15 mouse cellular contexts compared by ENCODE assay signal in the genomic region with DNA sequence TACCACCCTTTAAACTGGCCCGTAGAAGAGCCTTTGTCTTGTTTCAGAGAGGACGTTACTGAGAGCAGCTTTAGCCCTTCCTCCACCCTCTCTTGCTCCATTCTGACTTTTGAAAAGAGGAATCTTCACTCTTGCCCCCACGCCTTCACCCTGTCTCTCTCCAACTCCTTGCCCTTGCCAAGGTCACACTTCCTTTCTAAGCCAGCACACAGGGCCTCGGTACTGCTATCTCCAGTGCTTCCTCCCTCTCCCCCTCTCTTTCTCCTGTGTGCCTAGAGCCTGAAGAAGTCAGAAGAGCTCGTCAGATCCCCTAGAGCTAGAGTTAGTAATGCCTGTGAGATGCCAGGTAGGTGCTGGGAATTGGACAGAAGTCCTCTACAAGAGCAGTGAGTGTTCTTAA. TPM values are rescaled to one million over a fixed set of nuclear protein-coding genes. Genes with fewer than 3 reads are reported as not detected.
A peak's percentile ranks its signal among the peaks of the same experiment; 100 is the strongest.
DNase-seq lines count a peak whose midpoint lies in the region; ATAC-seq and TF ChIP-seq lines count a peak whose summit lies in the region.
"Had no signal": no experiment of that assay in that cellular context is flagged by ENCODE, and none has a peak within 500 bp of the region (broad histone marks: within the 10 kb centered on the region; RNA-seq: fewer than 3 reads in every experiment).

No protein-coding gene starts in this region.

- TF ChIP-seq CTCF in spleen, adult 2 months (IDR thresholded peaks at IDR 0.05; ENCODE audit: extremely low read depth, insufficient read depth, insufficient read length, insufficient replicate concordance) = no peak
- no peak for TF ChIP-seq CTCF in small intestine, adult 2 months (IDR thresholded peaks at IDR 0.05; ENCODE audit: extremely low read depth, insufficient read length, insufficient replicate concordance, low read depth, low read length)

- H3K9me3 ChIP-seq in hindbrain, embryonic 12.5 days (replicated peaks) = no peaks in the 10 kb centered on the region
- H3K9me3 ChIP-seq in hindbrain, embryonic 11.5 days (ENCODE audit: control insufficient read depth, low read length) = no peaks in the 10 kb centered on the region
- H3K9me3 ChIP-seq: forebrain, embryonic 12.5 days; G1E; intestine, embryonic 15.5 days had no signal

- 0 out of 2 replicates have a peak overlapping the region, but pooled peaks have one; percentile 4 for H3K4me3 ChIP-seq in hindbrain, embryonic 12.5 days
- H3K4me3 ChIP-seq in hindbrain, embryonic 11.5 days (ENCODE audit: low read depth, low read length) = no peak overlapping the region
- no peak overlapping the region for H3K4me3 ChIP-seq in spleen, adult 2 months (ENCODE audit: extremely low read depth, insufficient read depth, insufficient read length)
- H3K4me3 ChIP-seq in small intestine, adult 2 months (ENCODE audit: low read depth, low read length) = no peak overlapping the region

- H3K27ac ChIP-seq in hindbrain, embryonic 12.5 days = no peak overlapping the region
- H3K27ac ChIP-seq in hindbrain, embryonic 11.5 days (ENCODE audit: low read depth, low read length) = no peak overlapping the region
- H3K27ac ChIP-seq in spleen, adult 2 months (ENCODE audit: insufficient read depth, low read length) = 0 out of 2 replicates have a peak overlapping the region, but pooled peaks have one; percentile 10
- H3K27ac ChIP-seq in small intestine, adult 2 months (ENCODE audit: insufficient read depth, low read depth, low read length) = 0 out of 2 replicates have a peak overlapping the region, but pooled peaks have one; percentile 4
- H3K27ac ChIP-seq: forebrain, embryonic 12.5 days had no signal

- no peak for TF ChIP-seq POLR2A in spleen, adult 2 months (IDR thresholded peaks at IDR 0.05; ENCODE audit: low read depth, low read length)
- no peak for TF ChIP-seq POLR2A in small intestine, adult 2 months (IDR thresholded peaks at IDR 0.05; ENCODE audit: low read depth, low read length)

- no peak for DNase-seq in hindbrain, embryonic 11.5 days (ENCODE audit: low spot score)
- DNase-seq in spleen, adult 2 months (ENCODE audit: low read depth in 1 of 2, low spot score in 2 of 2) = no peak
- DNase-seq in spleen, postnatal 14 days (ENCODE audit: low spot score in 2 of 2) = no peak
- peak; percentile 18 for DNase-seq in induced T-regulatory cell, adult 2 months (ENCODE audit: low read depth)
- no peak for DNase-seq in cerebellum, adult 18-20 months
- DNase-seq: adrenal gland, adult 2 months; cerebellum, postnatal 14 days; lung, embryonic 14.5 days; right cerebral cortex, postnatal 25 days had no signal

- WGBS in hindbrain, embryonic 12.5 days = 79% methylated on average over 5 of the region's 5 CpGs
- 80% methylated on average over 5 of the region's 5 CpGs for WGBS in hindbrain, embryonic 11.5 days
- WGBS in spleen, adult 2 months = 56% methylated on average over 5 of the region's 5 CpGs
- WGBS in small intestine, adult 2 months = 77% methylated on average over 5 of the region's 5 CpGs

- H3K9ac ChIP-seq in hindbrain, embryonic 12.5 days = no peak overlapping the region
- H3K9ac ChIP-seq in hindbrain, embryonic 11.5 days (ENCODE audit: low read depth, low read length) = no peak overlapping the region
- H3K9ac ChIP-seq: lung, embryonic 14.5 days had no signal

- H3K27me3 ChIP-seq in hindbrain, embryonic 12.5 days = peaks cover 5% of the 10 kb centered on the region; the same call in 1 of the 2 replicates
- H3K27me3 ChIP-seq in hindbrain, embryonic 11.5 days (ENCODE audit: control insufficient read depth, insufficient read depth, low read length) = no peaks in the 10 kb centered on the region
- no peaks in the 10 kb centered on the region for H3K27me3 ChIP-seq in spleen, adult 2 months (ENCODE audit: control insufficient read depth, insufficient read depth, low read length)
- H3K27me3 ChIP-seq in small intestine, adult 2 months (ENCODE audit: control insufficient read depth, insufficient read depth, low read length) = no peaks in the 10 kb centered on the region
- H3K27me3 ChIP-seq: intestine, embryonic 15.5 days had no signal

- no peak for ATAC-seq in hindbrain, embryonic 12.5 days (ENCODE audit: low FRiP score)
- no peak for ATAC-seq in hindbrain, embryonic 11.5 days (ENCODE audit: low FRiP score)
- ATAC-seq in CD4-positive, CD25-positive, alpha-beta regulatory T cell, adult 4 months = no peak
- ATAC-seq: intestine, embryonic 15.5 days had no signal

- no peak overlapping the region for H3K4me2 ChIP-seq in hindbrain, embryonic 12.5 days (replicated peaks)
- no peak overlapping the region for H3K4me2 ChIP-seq in hindbrain, embryonic 11.5 days (replicated peaks; ENCODE audit: low read depth, low read length)

- peaks cover 20% of the 10 kb centered on the region for H3K4me1 ChIP-seq in hindbrain, embryonic 12.5 days
- peaks cover 7% of the 10 kb centered on the region; the same call in 1 of the 2 replicates for H3K4me1 ChIP-seq in hindbrain, embryonic 11.5 days (replicated peaks; ENCODE audit: control insufficient read depth, insufficient read depth, low read length)
- H3K4me1 ChIP-seq in spleen, adult 2 months (ENCODE audit: control insufficient read depth, insufficient read depth, insufficient read length) = peaks cover 6% of the 10 kb centered on the region; the same call in 1 of the 2 replicates
- H3K4me1 ChIP-seq in small intestine, adult 2 months (ENCODE audit: control insufficient read depth, insufficient read depth, insufficient read length, low read length) = peaks cover 11% of the 10 kb centered on the region

- 0 out of 2 replicates have a peak, but pooled peaks cover 6% of the 10 kb centered on the region for H3K36me3 ChIP-seq in hindbrain, embryonic 12.5 days
- H3K36me3 ChIP-seq in hindbrain, embryonic 11.5 days (ENCODE audit: control insufficient read depth, insufficient read depth, low read length) = no peaks in the 10 kb centered on the region
- peaks cover 1% of the 10 kb centered on the region; the same call in 1 of the 2 replicates for H3K36me3 ChIP-seq in spleen, adult 2 months (ENCODE audit: control insufficient read depth, insufficient read depth, low read length)
- peaks cover 10% of the 10 kb centered on the region for H3K36me3 ChIP-seq in small intestine, adult 2 months (ENCODE audit: control insufficient read depth, insufficient read depth, low read length)

RNA-seq across cellular contexts. Expression of a gene that starts 1.2 kb away (rescaled TPM):
- polyA plus RNA-seq in hindbrain, embryonic 12.5 days (2016; fragmentation: Nextera tagmentation; extraction: Ambion mirVana) = 558 and 595 TPM in 2 replicates
- 499 and 514 TPM in 2 replicates for polyA plus RNA-seq in hindbrain, embryonic 11.5 days (2014; fragmentation: Nextera tagmentation; extraction: Ambion mirVana)
- 481 and 571 TPM in 2 replicates for polyA plus RNA-seq in spleen, adult 2 months (2012; rRNA removed)
- polyA plus RNA-seq in small intestine, adult 2 months (2012; rRNA removed) = 549 and 948 TPM in 2 replicates
- 100 to 1,000 TPM; 213 to 271 TPM for polyA plus RNA-seq in CD4-positive, CD25-positive, alpha-beta regulatory T cell, adult 4 months (2017; shearing (Covaris generic))

RNA-seq across cellular contexts. Expression of a gene that starts 7.2 kb away (rescaled TPM):
- 35.6 and 41.2 TPM in 2 replicates for polyA plus RNA-seq in hindbrain, embryonic 12.5 days (2016; fragmentation: Nextera tagmentation; extraction: Ambion mirVana)
- 31.1 and 33.1 TPM in 2 replicates for polyA plus RNA-seq in hindbrain, embryonic 11.5 days (2014; fragmentation: Nextera tagmentation; extraction: Ambion mirVana)
- polyA plus RNA-seq in spleen, adult 2 months (2012; rRNA removed) = 41.5 and 44.8 TPM in 2 replicates
- 61.6 and 187 TPM in 2 replicates for polyA plus RNA-seq in small intestine, adult 2 months (2012; rRNA removed)
- 10 to 100 TPM; 20.2 to 37.8 TPM for polyA plus RNA-seq in CD4-positive, CD25-positive, alpha-beta regulatory T cell, adult 4 months (2017; shearing (Covaris generic))

RNA-seq across cellular contexts. Expression of a gene that starts 20.0 kb away (rescaled TPM):
- 55.2 and 56.7 TPM in 2 replicates for polyA plus RNA-seq in hindbrain, embryonic 12.5 days (2016; fragmentation: Nextera tagmentation; extraction: Ambion mirVana)
- 46.5 and 61.7 TPM in 2 replicates for polyA plus RNA-seq in hindbrain, embryonic 11.5 days (2014; fragmentation: Nextera tagmentation; extraction: Ambion mirVana)
- 12.4 and 16.0 TPM in 2 replicates for polyA plus RNA-seq in spleen, adult 2 months (2012; rRNA removed)
- 10.8 and 12.7 TPM in 2 replicates for polyA plus RNA-seq in small intestine, adult 2 months (2012; rRNA removed)
- 10 to 100 TPM; 30.4 to 37.6 TPM for polyA plus RNA-seq in CD4-positive, CD25-positive, alpha-beta regulatory T cell, adult 4 months (2017; shearing (Covaris generic))

RNA-seq across cellular contexts. Expression of a gene that starts 34.6 kb away (rescaled TPM):
- polyA plus RNA-seq in hindbrain, embryonic 12.5 days (2016; fragmentation: Nextera tagmentation; extraction: Ambion mirVana) = 13.5 and 17.0 TPM in 2 replicates
- 6.2 and 6.3 TPM in 2 replicates for polyA plus RNA-seq in hindbrain, embryonic 11.5 days (2014; fragmentation: Nextera tagmentation; extraction: Ambion mirVana)
- polyA plus RNA-seq in spleen, adult 2 months (2012; rRNA removed) = 5.9 and 6.8 TPM in 2 replicates
- polyA plus RNA-seq in small intestine, adult 2 months (2012; rRNA removed) = 11.4 and 62.9 TPM in 2 replicates
- under 1 TPM; 0.47 to 0.62 TPM for polyA plus RNA-seq in CD4-positive, CD25-positive, alpha-beta regulatory T cell, adult 4 months (2017; shearing (Covaris generic))

RNA-seq across cellular contexts. Expression of a gene that starts 38.6 kb away (rescaled TPM):
- polyA plus RNA-seq in hindbrain, embryonic 12.5 days (2016; fragmentation: Nextera tagmentation; extraction: Ambion mirVana) = 10.9 and 12.1 TPM in 2 replicates
- 4.4 and 5.0 TPM in 2 replicates for polyA plus RNA-seq in hindbrain, embryonic 11.5 days (2014; fragmentation: Nextera tagmentation; extraction: Ambion mirVana)
- 0.82 and 1.4 TPM in 2 replicates for polyA plus RNA-seq in spleen, adult 2 months (2012; rRNA removed)
- 1.3 and 1.6 TPM in 2 replicates for polyA plus RNA-seq in small intestine, adult 2 months (2012; rRNA removed)
- polyA plus RNA-seq in CD4-positive, CD25-positive, alpha-beta regulatory T cell, adult 4 months (2017; shearing (Covaris generic)) = under 1 TPM in 1 of 2 experiments, not detected in 1; 0.07 TPM

Comparison
In these comparisons a context has a peak if more than half of its experiments do, and no peak if none do; other contexts are left out.
1. H3K27ac ChIP-seq: peak in spleen, adult 2 months (single experiment) and small intestine, adult 2 months (single experiment); none in hindbrain, embryonic 12.5 days (single experiment) and hindbrain, embryonic 11.5 days (single experiment).